Mouse (Mus musculus) embryonic facial prominence, embryonic 14.5 days (tissue): ENCODE measurements around the gene Hist1h1b. TPM values are rescaled to one million over a fixed set of nuclear protein-coding genes. Genes with fewer than 3 reads are reported as not detected.
"Not testable (repeated sequence)": the region's sequence is repeated elsewhere in the genome, so short reads cannot be mapped to it uniquely, and the experiment has no call there.

Source experiments
- ATAC-seq: fragments of 200-750 bp; cut with Nextera tagmentation; 2 replicates; pipeline ENCODE4 v1.8.0; 2017; ENCODE audit warnings: low read depth, moderate number of reproducible peaks, moderate TSS enrichment
- DNase-seq: peaks from one replicate; pipeline ENCODE4 v3.0.0-alpha.2; 2015; ENCODE audit warnings: low spot score
- H3K27ac ChIP-seq: fragments of 300-500 bp; sonication (generic); replicated peaks from 2 replicates; pipeline ENCODE4 v1.5.1; 2014; ENCODE audit warnings: low read depth, mild to moderate bottlenecking, low read length, moderate library complexity
- H3K27me3 ChIP-seq: fragments of 300-500 bp; sonication (generic); replicated peaks from 2 replicates; pipeline ENCODE4 v1.6.1; 2014; ENCODE audit warnings: low read length; ENCODE audit not compliant: control insufficient read depth, insufficient read depth
- H3K36me3 ChIP-seq: fragments of 300-500 bp; sonication (generic); 2 replicates; pipeline ENCODE4 v1.6.1; 2014; ENCODE audit warnings: low read length, mixed read lengths; ENCODE audit not compliant: control insufficient read depth, insufficient read depth
- H3K4me1 ChIP-seq: fragments of 300-500 bp; sonication (generic); 2 replicates; pipeline ENCODE4 v1.6.1; 2014; ENCODE audit warnings: antibody characterized with exemption, low read length; ENCODE audit not compliant: control insufficient read depth, insufficient read depth
- H3K4me2 ChIP-seq: fragments of 300-500 bp; sonication (generic); 2 replicates; pipeline ENCODE4 v1.6.1; 2014; ENCODE audit warnings: low read depth, mild to moderate bottlenecking, low read length, moderate library complexity, mixed read lengths
- H3K4me3 ChIP-seq: fragments of 300-500 bp; sonication (generic); 2 replicates; pipeline ENCODE4 v1.5.1; 2014; ENCODE audit warnings: low read depth, mild to moderate bottlenecking, low read length
- H3K9ac ChIP-seq: fragments of 300-500 bp; sonication (generic); 2 replicates; pipeline ENCODE4 v1.6.1; 2014; ENCODE audit warnings: low read depth, mild to moderate bottlenecking, low read length, moderate library complexity, mixed read lengths
- H3K9me3 ChIP-seq: fragments of 300-500 bp; sonication (generic); 2 replicates; pipeline ENCODE4 v1.6.1; 2016; ENCODE audit warnings: low read length; ENCODE audit not compliant: control insufficient read depth
- WGBS: fragments of 180-500 bp; shearing (Covaris S2); extraction: QIAGEN DNeasy Blood & Tissue Kit; methylation state at CpG from one replicate; pipeline ENCODE4 v1.1.7; 2014; 5-methylcytosine and 5-hydroxymethylcytosine counted together
- polyA plus RNA-seq: library from polyadenylated mRNA; unstranded; fragments of >200 nt; fragmentation: Nextera tagmentation; extraction: Ambion mirVana; gene quantifications from 2 replicates; pipeline ENCODE4 v1.2.1, GENCODE M21; 2014

Hist1h1b gene
- polyA plus RNA-seq, 1 experiment from 2014 or later = 10.0 TPM

DNA sequence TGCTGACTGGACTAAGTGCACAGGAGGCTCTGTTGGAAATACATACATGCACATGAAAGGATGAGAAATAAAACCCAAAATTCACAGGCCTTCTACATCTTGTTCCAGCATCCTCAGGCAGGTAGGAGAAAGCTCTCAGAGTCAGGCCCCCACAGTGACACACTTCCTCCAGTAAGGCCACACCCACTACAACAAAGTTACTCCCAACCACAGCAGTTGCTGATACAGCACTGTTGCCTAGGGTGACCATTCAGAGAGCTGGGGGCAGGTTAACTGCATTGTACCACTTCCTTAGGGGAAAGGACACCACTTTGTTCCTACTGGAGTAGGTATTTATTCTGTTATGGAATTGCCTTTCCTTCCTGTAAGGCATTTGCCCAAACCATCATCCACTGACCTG is 16.7 kb upstream of the Hist1h1b start:
- not testable (repeated sequence) for H3K9ac ChIP-seq, H3K4me3 ChIP-seq, H3K27me3 ChIP-seq, H3K9me3 ChIP-seq, DNase-seq, H3K4me1 ChIP-seq, H3K4me2 ChIP-seq, ATAC-seq, H3K27ac ChIP-seq, H3K36me3 ChIP-seq

DNA sequence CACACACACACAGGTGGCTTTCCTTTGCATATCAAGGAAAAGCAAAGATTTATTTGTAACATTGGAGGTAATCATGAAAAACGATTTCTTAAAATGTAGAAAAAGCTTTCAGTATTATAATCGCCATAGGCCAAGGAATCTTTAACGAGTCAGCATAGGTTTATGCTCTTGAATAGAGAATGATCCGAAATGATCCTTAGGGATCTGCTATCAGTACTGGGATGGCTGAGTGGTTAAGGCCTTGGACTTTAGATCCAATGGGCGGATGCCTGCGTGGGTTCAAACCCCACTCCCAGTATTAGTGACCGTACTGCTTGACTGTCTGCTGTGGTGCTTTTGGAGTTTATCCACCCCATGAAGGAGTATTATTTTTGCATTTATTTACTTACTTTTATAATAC is 15.2 kb upstream of the Hist1h1b start:
- no peak overlapping the region for H3K4me2 ChIP-seq
- no peaks in the 10 kb centered on the region for H3K9me3 ChIP-seq
- 90% methylated on average over 7 of the region's 7 CpGs for WGBS
- peaks cover 2% of the 10 kb centered on the region; the same call in 1 of the 2 replicates for H3K4me1 ChIP-seq
- DNase-seq = no peak
- H3K27ac ChIP-seq = no peak overlapping the region
- no peaks in the 10 kb centered on the region for H3K27me3 ChIP-seq
- no peaks in the 10 kb centered on the region for H3K36me3 ChIP-seq
- no peak overlapping the region for H3K4me3 ChIP-seq
- H3K9ac ChIP-seq = no peak overlapping the region
- no peak for ATAC-seq

DNA sequence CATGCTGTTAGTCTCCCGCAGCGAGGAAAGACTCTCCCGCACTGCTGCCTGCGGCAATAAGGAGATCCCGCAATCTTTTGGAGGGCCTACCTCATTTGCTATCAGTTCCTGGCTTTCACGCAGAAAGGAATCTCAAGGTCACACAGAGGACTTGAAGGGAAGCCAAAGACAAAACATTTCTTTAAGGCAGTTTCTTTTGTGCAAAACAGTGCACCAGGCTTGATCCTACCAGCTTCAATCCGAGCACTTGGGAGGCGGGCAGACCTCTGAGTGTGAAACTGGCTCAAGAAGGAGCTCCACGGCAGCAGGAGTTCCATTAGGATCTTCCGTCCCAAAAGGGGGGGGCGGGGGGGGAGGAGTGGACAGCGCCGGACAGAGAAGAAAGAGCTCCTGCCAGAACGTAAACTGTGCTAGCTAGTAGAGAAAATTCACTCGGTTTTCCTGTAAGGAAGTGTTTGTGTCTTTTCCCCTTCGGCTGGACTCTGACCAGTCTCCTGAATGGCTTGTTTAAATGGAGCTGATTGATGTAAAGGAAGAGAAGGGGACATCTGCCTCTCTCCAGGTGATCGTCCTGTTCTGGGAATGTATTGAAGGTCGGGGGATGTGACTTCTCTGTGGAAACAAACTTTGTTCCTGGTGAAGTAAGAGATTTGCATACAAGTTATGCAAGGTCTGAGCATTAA is 10.3 kb upstream of the Hist1h1b start:
- Histone ChIP-seq H3K9ac (peak overlapping the region; percentile 51), H3K36me3 (no peaks in the 10 kb centered on the region), H3K9me3 (no peaks in the 10 kb centered on the region), H3K4me3 (peak overlapping the region; percentile 16; the same call in 1 of the 2 replicates), H3K27ac (peak overlapping the region; percentile 48), H3K4me1 (peaks cover 22% of the 10 kb centered on the region), H3K27me3 (no peaks in the 10 kb centered on the region), H3K4me2 (peak overlapping the region; percentile 49)
- ATAC-seq (no peak), DNase-seq (peak; percentile 13)
- 11% methylated on average over 18 of the region's 18 CpGs for WGBS

DNA sequence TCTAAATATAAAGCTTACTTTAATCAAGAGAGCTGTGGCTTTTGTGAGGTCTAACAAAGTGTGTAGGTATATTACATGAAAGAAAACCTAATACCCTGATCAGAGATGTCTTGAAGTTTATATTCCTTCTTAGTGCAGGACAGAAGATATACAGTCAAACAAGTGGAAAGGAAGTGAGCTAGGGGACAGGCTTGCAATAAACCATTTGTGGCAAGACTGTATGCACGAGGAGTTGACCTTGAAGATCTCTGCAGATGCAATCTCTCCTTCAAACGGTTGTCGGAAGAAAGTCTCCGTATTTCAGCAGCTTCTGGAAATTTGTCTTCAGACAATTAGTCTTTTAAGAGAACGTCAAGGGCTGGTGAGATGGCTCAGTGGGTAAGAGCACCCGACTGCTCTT is 9.5 kb upstream of the Hist1h1b start:
- H3K27me3 ChIP-seq = no peaks in the 10 kb centered on the region
- WGBS = 52% methylated on average over 6 of the region's 6 CpGs
- H3K9me3 ChIP-seq = no peaks in the 10 kb centered on the region
- H3K27ac ChIP-seq = no peak overlapping the region
- no peak overlapping the region for H3K4me3 ChIP-seq
- H3K4me2 ChIP-seq = no peak overlapping the region
- H3K36me3 ChIP-seq = no peaks in the 10 kb centered on the region
- H3K4me1 ChIP-seq = peaks cover 22% of the 10 kb centered on the region
- ATAC-seq (no peak), DNase-seq (no peak)
- no peak overlapping the region for H3K9ac ChIP-seq

DNA sequence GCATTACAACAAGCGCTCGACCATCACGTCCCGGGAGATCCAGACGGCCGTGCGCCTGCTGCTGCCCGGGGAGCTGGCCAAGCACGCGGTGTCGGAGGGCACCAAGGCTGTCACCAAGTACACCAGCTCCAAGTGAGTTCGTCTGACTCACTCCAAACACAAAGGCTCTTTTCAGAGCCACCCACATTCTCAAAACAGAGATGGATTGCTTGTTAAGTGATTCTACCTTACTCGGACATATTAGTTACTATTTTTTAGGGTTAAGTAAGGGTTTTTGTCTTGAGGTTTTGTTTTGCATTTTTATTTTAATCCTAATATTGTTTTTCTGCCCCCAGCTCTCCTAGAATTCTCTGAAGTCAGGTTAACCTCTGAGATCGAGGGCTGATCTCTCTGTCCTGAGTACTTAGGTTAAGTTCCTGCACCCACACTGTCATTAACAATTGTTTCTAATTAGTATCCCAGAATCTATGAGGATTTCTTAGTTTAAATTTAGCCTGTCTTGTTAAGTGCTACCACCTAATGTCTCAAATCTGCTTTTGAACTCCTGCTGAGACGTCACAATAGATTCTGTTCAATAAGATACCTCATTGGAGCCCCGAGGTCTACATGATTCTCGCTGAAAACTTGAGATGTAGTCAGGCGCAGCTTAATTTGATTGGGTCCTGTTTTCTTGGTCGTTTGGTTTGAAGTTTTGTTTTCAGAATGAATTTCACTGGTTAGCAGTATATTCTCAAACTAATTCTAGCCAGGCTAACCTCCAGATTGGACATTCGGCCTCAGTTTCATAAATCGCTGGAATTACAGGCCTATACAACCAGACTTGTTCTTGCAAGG is 7.6 kb upstream of the Hist1h1b start:
- no peaks in the 10 kb centered on the region for H3K36me3 ChIP-seq
- peak overlapping the region; percentile 50 for H3K9ac ChIP-seq
- peak overlapping the region; percentile 36 for H3K4me3 ChIP-seq
- H3K9me3 ChIP-seq = no peaks in the 10 kb centered on the region
- peaks cover 31% of the 10 kb centered on the region for H3K4me1 ChIP-seq
- H3K27me3 ChIP-seq = no peaks in the 10 kb centered on the region
- 0 out of 2 replicates have a peak, but pooled peaks have one; percentile 2 for ATAC-seq
- peak overlapping the region; percentile 90 for H3K27ac ChIP-seq
- DNase-seq = peak; percentile 68
- 16% methylated on average over 13 of the region's 21 CpGs for WGBS
- peak overlapping the region; percentile 56 for H3K4me2 ChIP-seq

DNA sequence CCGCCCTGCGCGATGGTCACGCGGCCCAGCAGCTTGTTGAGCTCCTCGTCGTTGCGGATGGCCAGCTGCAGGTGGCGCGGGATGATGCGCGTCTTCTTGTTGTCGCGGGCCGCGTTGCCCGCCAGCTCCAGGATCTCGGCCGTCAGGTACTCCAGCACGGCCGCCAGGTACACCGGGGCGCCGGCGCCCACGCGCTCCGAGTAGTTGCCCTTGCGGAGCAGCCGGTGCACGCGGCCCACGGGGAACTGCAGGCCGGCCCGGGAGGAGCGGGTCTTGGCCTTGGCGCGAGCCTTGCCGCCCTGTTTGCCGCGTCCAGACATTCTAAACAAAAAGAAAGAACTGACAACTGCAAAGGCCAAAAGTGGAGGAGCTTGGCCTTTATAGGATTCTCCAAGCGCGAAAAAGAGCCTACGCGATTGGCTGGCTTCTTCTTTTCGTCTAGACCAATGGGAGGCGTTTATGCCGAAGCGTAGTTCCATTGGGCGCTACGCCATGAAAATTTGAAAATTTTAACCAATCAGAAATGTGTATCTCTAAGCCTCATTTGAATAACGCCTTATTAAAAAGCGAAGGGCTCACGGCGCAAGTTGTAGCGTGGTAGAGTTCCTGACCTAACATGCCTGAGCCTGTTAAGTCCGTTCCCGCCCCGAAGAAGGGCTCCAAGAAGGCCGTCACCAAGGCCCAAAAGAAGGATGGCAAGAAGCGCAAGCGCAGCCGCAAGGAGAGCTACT is 6.6 kb upstream of the Hist1h1b start, which contains the start of the genes Hist1h2an and Hist1h2bp:
Hist1h2an (minus strand) TSS at position 320 of the 731 bp plus-strand sequence.
Hist1h2bp (plus strand) TSS at position 563 of the 731 bp plus-strand sequence.
- H3K27me3 ChIP-seq, H3K36me3 ChIP-seq, H3K9me3 ChIP-seq: not testable (repeated sequence)
- Histone ChIP-seq H3K4me1 (peaks cover 38% of the 10 kb centered on the region), H3K4me2 (peak within 1 kb of the TSS; percentile 56), H3K4me3 (peak within 1 kb of the TSS; percentile 36), H3K27ac (peak within 1 kb of the TSS; percentile 90), H3K9ac (peak within 1 kb of the TSS; percentile 63)
- under 1% methylated on average over 34 of the region's 63 CpGs for WGBS
- ATAC-seq (peak; percentile 93), DNase-seq (peak; percentile 99)

DNA sequence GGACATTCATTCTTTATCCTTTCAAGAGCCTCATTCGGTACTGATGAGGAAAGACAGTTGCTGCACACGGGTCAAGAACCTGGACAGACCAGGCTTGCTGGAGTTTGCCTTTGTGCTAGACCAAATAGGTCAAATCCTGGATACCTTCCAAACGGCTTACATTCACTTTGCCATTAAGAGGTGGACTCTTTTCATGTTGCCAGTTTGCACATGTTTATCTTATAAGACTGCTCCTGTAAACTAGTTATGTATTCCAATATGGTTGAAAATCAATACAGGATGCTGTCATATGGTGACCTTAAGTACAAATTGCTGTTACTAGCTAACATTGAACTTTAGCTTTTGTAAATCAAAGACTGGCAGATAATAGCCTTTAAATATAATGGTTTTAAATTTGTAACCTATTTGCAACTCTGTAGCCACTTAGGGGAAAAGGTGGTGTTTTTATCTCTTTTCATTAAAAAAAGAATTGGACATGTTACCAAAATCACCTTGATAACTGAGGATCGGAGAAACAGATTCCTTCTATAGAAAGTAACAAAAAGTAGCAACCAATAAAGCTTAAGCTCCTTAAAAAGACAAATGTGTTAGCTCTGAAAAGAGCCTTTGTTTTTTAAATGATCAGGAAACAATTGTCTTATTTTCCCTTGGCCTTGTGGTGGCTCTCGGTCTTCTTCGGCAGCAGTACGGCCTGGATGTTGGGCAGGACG is 5.9 kb upstream of the Hist1h1b start:
- 4% methylated on average over 8 of the region's 8 CpGs for WGBS
- DNase-seq = peak; percentile 64

DNA sequence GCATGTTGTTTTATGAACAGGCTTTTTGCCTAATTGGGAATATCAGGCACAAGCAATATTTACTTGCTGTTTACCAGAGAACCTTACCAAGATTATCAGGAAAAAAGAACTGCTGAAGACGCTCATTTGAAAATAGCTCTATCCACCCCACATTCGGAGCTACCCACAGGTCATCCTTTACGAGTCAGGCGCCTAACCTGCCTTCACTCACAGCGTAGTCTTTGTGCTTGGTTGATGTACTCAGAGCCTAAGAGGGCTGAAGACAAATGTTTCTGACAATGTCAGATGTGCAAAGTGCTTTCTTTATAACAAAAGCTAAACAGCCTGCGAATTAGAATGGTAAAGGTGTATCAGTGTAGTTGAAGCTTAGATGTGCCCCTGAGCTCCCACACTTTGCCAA is 3.9 kb upstream of the Hist1h1b start:
- ATAC-seq (no peak), DNase-seq (no peak)
- H3K4me3 ChIP-seq = peak overlapping the region; percentile 44
- H3K9ac ChIP-seq = peak overlapping the region; percentile 54
- H3K4me1 ChIP-seq = peaks cover 38% of the 10 kb centered on the region
- H3K27me3 ChIP-seq = no peaks in the 10 kb centered on the region
- 36% methylated on average over 6 of the region's 6 CpGs for WGBS
- no peaks in the 10 kb centered on the region for H3K9me3 ChIP-seq
- H3K27ac ChIP-seq = peak overlapping the region; percentile 89
- H3K36me3 ChIP-seq = no peaks in the 10 kb centered on the region
- H3K4me2 ChIP-seq = peak overlapping the region; percentile 60

More for the DNA sequence above, 5.9 kb upstream of the Hist1h1b start:
- Histone ChIP-seq H3K4me3 (peak overlapping the region; percentile 36), H3K9me3 (no peaks in the 10 kb centered on the region), H3K9ac (peak overlapping the region; percentile 63), H3K27me3 (no peaks in the 10 kb centered on the region), H3K4me2 (peak overlapping the region; percentile 56), H3K27ac (peak overlapping the region; percentile 90), H3K36me3 (no peaks in the 10 kb centered on the region), H3K4me1 (peaks cover 39% of the 10 kb centered on the region)
- ATAC-seq = no peak
